16 mouse cellular contexts compared by ENCODE assay signal in the genomic region with DNA sequence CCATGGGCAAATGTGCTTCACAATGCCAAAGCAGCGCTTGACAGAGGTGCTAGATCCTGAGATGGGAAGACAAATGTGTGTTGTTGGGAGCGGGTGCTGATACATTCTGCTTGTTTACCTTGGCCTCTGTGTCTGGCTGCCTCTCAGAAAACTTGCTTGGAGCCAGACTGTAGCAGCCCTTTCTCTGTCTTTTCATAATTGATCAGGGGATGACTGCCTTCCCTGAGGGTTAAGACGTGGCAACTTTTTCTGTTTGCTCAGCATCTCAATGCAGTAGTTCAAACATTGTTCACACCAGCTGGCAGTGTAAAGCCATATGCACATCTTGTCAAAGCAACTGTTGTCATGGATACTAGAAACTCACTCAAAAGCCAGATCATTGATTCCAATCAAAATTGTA.
DNase-seq lines count a peak whose midpoint lies in the region; ATAC-seq and TF ChIP-seq lines count a peak whose summit lies in the region.
"Had no signal": no experiment of that assay in that cellular context is flagged by ENCODE, and none has a peak within 500 bp of the region (broad histone marks: within the 10 kb centered on the region; RNA-seq: fewer than 3 reads in every experiment).

No protein-coding gene starts in this region.

- TF ChIP-seq CTCF in hindbrain, postnatal 0 days (IDR thresholded peaks at IDR 0.05; ENCODE audit: low read depth): no peak

- no peak for ATAC-seq in hindbrain, postnatal 0 days
- ATAC-seq in midbrain, embryonic 11.5 days (ENCODE audit: low FRiP score): peak; percentile 90
- no peak for ATAC-seq in megakaryocyte-erythroid progenitor cell, adult 5-6 weeks (replicated peaks; ENCODE audit: low FRiP score, low TSS enrichment, poor library complexity, severe bottlenecking)
- ATAC-seq in kidney, embryonic 15.5 days (replicated peaks; ENCODE audit: low FRiP score): no peak
- ATAC-seq in kidney, embryonic 16.5 days (ENCODE audit: low FRiP score, low TSS enrichment): no peak
- ATAC-seq: Patski had no signal

- peak; percentile 18 for DNase-seq in hindbrain, embryonic 10.5 days (ENCODE audit: low spot score)
- DNase-seq in hindbrain, postnatal 0 days (ENCODE audit: low spot score): no peak
- peak; percentile 29 for DNase-seq in embryo, embryonic 11 days
- DNase-seq in forebrain, embryonic 10.5 days (ENCODE audit: extremely low spot score, low spot score): peak; percentile 16
- no peak for DNase-seq in midbrain, embryonic 11.5 days (ENCODE audit: low spot score, missing footprints)
- DNase-seq: adrenal gland, postnatal 36 days; cerebellum, adult 11 months; kidney, adult 11 months; lung, embryonic 14.5 days; spleen, adult 18-20 months had no signal

- H3K4me1 ChIP-seq in hindbrain, embryonic 10.5 days (replicated peaks): peaks cover 6% of the 10 kb centered on the region
- H3K4me1 ChIP-seq in hindbrain, postnatal 0 days (ENCODE audit: insufficient read depth, low read length): no peaks in the 10 kb centered on the region
- H3K4me1 ChIP-seq in forebrain, embryonic 10.5 days: peaks cover 7% of the 10 kb centered on the region
- H3K4me1 ChIP-seq in midbrain, embryonic 11.5 days (ENCODE audit: control insufficient read depth, insufficient read depth, low read length): no peaks in the 10 kb centered on the region
- H3K4me1 ChIP-seq in kidney, embryonic 15.5 days: 0 out of 2 replicates have a peak, but pooled peaks cover 3% of the 10 kb centered on the region
- 0 out of 2 replicates have a peak, but pooled peaks cover 3% of the 10 kb centered on the region for H3K4me1 ChIP-seq in kidney, embryonic 16.5 days (ENCODE audit: insufficient read depth, low read length)
- H3K4me1 ChIP-seq: heart, embryonic 13.5 days had no signal

- H3K9me3 ChIP-seq in hindbrain, embryonic 10.5 days: no peaks in the 10 kb centered on the region
- no peaks in the 10 kb centered on the region for H3K9me3 ChIP-seq in hindbrain, postnatal 0 days (ENCODE audit: low read length)
- no peaks in the 10 kb centered on the region for H3K9me3 ChIP-seq in forebrain, embryonic 10.5 days
- no peaks in the 10 kb centered on the region for H3K9me3 ChIP-seq in midbrain, embryonic 11.5 days (ENCODE audit: control insufficient read depth, low read length)
- H3K9me3 ChIP-seq in kidney, embryonic 15.5 days (replicated peaks): no peaks in the 10 kb centered on the region
- H3K9me3 ChIP-seq in kidney, embryonic 16.5 days (ENCODE audit: low read length): no peaks in the 10 kb centered on the region
- H3K9me3 ChIP-seq: heart, embryonic 13.5 days had no signal

- WGBS in hindbrain, embryonic 10.5 days: 41% methylated on average over 3 of the region's 3 CpGs
- 25% methylated on average over 3 of the region's 3 CpGs for WGBS in hindbrain, postnatal 0 days
- 48% methylated on average over 3 of the region's 3 CpGs for WGBS in forebrain, embryonic 10.5 days
- WGBS in midbrain, embryonic 11.5 days: 49% methylated on average over 3 of the region's 3 CpGs
- 36% methylated on average over 3 of the region's 3 CpGs for WGBS in kidney, embryonic 15.5 days
- WGBS in kidney, embryonic 16.5 days: 39% methylated on average over 3 of the region's 3 CpGs

- H3K27ac ChIP-seq in hindbrain, embryonic 10.5 days: peak overlapping the region; percentile 62; the same call in 1 of the 2 replicates
- H3K27ac ChIP-seq in hindbrain, postnatal 0 days: no peak overlapping the region
- no peak overlapping the region for H3K27ac ChIP-seq in forebrain, embryonic 10.5 days
- no peak overlapping the region; the same call in 1 of the 2 replicates for H3K27ac ChIP-seq in midbrain, embryonic 11.5 days (ENCODE audit: low read depth, low read length)
- no peak overlapping the region for H3K27ac ChIP-seq in kidney, embryonic 15.5 days
- H3K27ac ChIP-seq in kidney, embryonic 16.5 days (ENCODE audit: low read length): no peak overlapping the region
- H3K27ac ChIP-seq: heart, embryonic 13.5 days had no signal

- no peaks in the 10 kb centered on the region for H3K27me3 ChIP-seq in hindbrain, embryonic 10.5 days (ENCODE audit: insufficient read depth, poor library complexity, severe bottlenecking)
- no peaks in the 10 kb centered on the region for H3K27me3 ChIP-seq in hindbrain, postnatal 0 days (ENCODE audit: insufficient read depth, low read length)
- H3K27me3 ChIP-seq in forebrain, embryonic 10.5 days (ENCODE audit: poor library complexity, severe bottlenecking): no peaks in the 10 kb centered on the region
- H3K27me3 ChIP-seq in midbrain, embryonic 11.5 days (ENCODE audit: control insufficient read depth, insufficient read depth, low read length): no peaks in the 10 kb centered on the region
- H3K27me3 ChIP-seq in kidney, embryonic 15.5 days: no peaks in the 10 kb centered on the region
- H3K27me3 ChIP-seq in kidney, embryonic 16.5 days (ENCODE audit: insufficient read depth, low read length): no peaks in the 10 kb centered on the region
- H3K27me3 ChIP-seq: CH12.LX; heart, embryonic 13.5 days had no signal

- no peak overlapping the region for H3K9ac ChIP-seq in hindbrain, postnatal 0 days (replicated peaks; ENCODE audit: low read length)
- no peak overlapping the region; the same call in 1 of the 2 replicates for H3K9ac ChIP-seq in midbrain, embryonic 11.5 days (ENCODE audit: low read length)
- no peak overlapping the region for H3K9ac ChIP-seq in kidney, embryonic 15.5 days
- H3K9ac ChIP-seq in kidney, embryonic 16.5 days (replicated peaks; ENCODE audit: low read length): no peak overlapping the region
- H3K9ac ChIP-seq: heart, embryonic 13.5 days; lung, embryonic 14.5 days had no signal

- no peaks in the 10 kb centered on the region for H3K36me3 ChIP-seq in hindbrain, embryonic 10.5 days
- H3K36me3 ChIP-seq in hindbrain, postnatal 0 days (ENCODE audit: insufficient read depth, low read length): no peaks in the 10 kb centered on the region
- no peaks in the 10 kb centered on the region for H3K36me3 ChIP-seq in forebrain, embryonic 10.5 days (replicated peaks)
- H3K36me3 ChIP-seq in midbrain, embryonic 11.5 days (ENCODE audit: control insufficient read depth, insufficient read depth, low read length): no peaks in the 10 kb centered on the region
- no peaks in the 10 kb centered on the region for H3K36me3 ChIP-seq in kidney, embryonic 15.5 days
- H3K36me3 ChIP-seq in kidney, embryonic 16.5 days (ENCODE audit: insufficient read depth, low read length): no peaks in the 10 kb centered on the region
- H3K36me3 ChIP-seq: heart, embryonic 13.5 days had no signal

- no peak overlapping the region for H3K4me2 ChIP-seq in hindbrain, postnatal 0 days (ENCODE audit: low read depth, low read length)
- no peak overlapping the region for H3K4me2 ChIP-seq in midbrain, embryonic 11.5 days
- H3K4me2 ChIP-seq in kidney, embryonic 15.5 days: no peak overlapping the region
- H3K4me2 ChIP-seq in kidney, embryonic 16.5 days (replicated peaks; ENCODE audit: low read depth, low read length): no peak overlapping the region
- H3K4me2 ChIP-seq: heart, embryonic 13.5 days; lung, embryonic 14.5 days had no signal

- H3K4me3 ChIP-seq in hindbrain, embryonic 10.5 days: no peak overlapping the region
- no peak overlapping the region for H3K4me3 ChIP-seq in hindbrain, postnatal 0 days (ENCODE audit: low read length)
- no peak overlapping the region for H3K4me3 ChIP-seq in forebrain, embryonic 10.5 days
- no peak overlapping the region for H3K4me3 ChIP-seq in midbrain, embryonic 11.5 days (ENCODE audit: low read depth, low read length)
- H3K4me3 ChIP-seq in kidney, embryonic 15.5 days (replicated peaks): no peak overlapping the region
- H3K4me3 ChIP-seq in kidney, embryonic 16.5 days (ENCODE audit: low read length): no peak overlapping the region
- H3K4me3 ChIP-seq: heart, embryonic 13.5 days had no signal

Comparison
In these comparisons a context has a peak if more than half of its experiments do, and no peak if none do; other contexts are left out.
1. DNase-seq: peak in hindbrain, embryonic 10.5 days (single experiment), embryo, embryonic 11 days (single experiment) and forebrain, embryonic 10.5 days (single experiment); none in hindbrain, postnatal 0 days (single experiment) and midbrain, embryonic 11.5 days (single experiment).